Mouse (Mus musculus) thymus, adult 2 months (tissue): ENCODE data around the gene Rps6ka1.
"Not testable (repeated sequence)": the region's sequence is repeated elsewhere in the genome, so short reads cannot be mapped to it uniquely, and the experiment has no call there.

ENCODE experiments used
- CTCF ChIP-seq: fragments of 200-500 bp; IDR thresholded peaks from 2 replicates; pipeline ENCODE4 v1.5.1; 2012; ENCODE audit warnings: mild to moderate bottlenecking, control low read depth, low read length, moderate library complexity, borderline replicate concordance; ENCODE audit not compliant: control insufficient read depth, poor library complexity, insufficient read depth; ENCODE audit errors: extremely low read depth
- POLR2A ChIP-seq: fragments of 200-500 bp; IDR thresholded peaks from 2 replicates; pipeline ENCODE4 v1.6.1; 2012; ENCODE audit warnings: mild to moderate bottlenecking, low read length, control low read depth, moderate library complexity; ENCODE audit not compliant: control insufficient read depth, poor library complexity, insufficient read depth; ENCODE audit errors: extremely low read depth

- not testable (repeated sequence) for TF ChIP-seq CTCF, POLR2A
Observed at GRCm38 (mm10) chr4:133918093-133918825, 30.7 kb upstream of the Rps6ka1 start.
